Mouse (Mus musculus): ENCODE data around the gene Hmcn1.

Hmcn1 gene

DNA sequence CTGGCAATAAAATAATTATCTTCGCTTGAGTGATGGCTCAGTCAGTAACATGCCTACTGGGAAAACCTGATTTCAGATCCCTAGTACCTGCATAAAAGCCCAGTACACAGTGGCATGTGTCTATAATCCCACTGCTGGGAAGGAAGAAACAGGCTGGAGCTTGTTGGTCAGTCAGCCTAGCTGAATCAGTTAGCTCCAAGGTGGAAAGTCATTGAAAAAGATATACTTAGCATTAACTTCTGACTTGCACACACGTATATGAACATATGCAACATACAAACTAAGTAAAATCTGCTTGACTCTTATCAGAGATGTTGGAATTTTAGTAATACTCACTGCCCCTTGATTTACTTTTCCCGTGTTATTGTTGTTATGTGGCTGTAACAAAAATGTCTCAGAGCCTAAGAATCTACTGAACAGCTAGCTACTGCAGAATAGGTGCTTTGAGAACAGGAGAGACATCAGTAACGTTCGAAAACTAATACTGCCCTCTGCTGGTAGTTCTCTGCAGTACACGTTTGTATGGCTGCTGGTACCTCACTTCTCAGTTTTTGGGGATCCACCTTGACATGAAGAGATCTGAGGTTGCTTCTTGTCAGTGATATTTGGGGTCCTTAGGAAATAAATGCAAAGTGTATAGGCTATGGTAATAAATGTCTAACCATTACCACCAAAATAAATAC, 16.0 kb upstream of the Hmcn1 start:
- no peak for TF ChIP-seq GATA4 (IDR thresholded peaks at IDR 0.05; ENCODE audit: insufficient replicate concordance, low read length)

- no peak for TF ChIP-seq GATA4 (IDR thresholded peaks at IDR 0.05; ENCODE audit: insufficient replicate concordance, low read length)
Measured at GRCm38 (mm10) chr1:151007747-151008146, 14.5 kb upstream of the Hmcn1 start.

DNA sequence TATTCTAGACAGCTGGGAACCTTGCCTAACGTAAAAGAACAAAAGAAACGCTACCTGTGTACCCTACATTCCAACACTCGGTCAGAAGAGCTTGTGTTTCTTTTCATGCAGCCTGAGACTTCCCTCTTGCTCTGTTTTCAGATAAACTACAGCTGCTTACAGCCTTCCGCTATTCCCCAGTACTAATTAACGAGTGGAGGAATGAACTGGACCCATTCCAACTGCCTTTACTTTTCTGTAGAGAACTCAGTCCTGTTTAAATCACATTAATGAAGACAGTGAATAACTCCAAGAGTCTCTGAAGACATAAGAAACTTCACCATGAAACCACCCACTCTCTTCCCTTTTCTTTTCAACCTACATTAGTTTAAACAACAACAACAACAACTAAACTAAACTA, 10.8 kb upstream of the Hmcn1 start:
- no peak for TF ChIP-seq GATA4 (IDR thresholded peaks at IDR 0.05; ENCODE audit: insufficient replicate concordance, low read length)

DNA sequence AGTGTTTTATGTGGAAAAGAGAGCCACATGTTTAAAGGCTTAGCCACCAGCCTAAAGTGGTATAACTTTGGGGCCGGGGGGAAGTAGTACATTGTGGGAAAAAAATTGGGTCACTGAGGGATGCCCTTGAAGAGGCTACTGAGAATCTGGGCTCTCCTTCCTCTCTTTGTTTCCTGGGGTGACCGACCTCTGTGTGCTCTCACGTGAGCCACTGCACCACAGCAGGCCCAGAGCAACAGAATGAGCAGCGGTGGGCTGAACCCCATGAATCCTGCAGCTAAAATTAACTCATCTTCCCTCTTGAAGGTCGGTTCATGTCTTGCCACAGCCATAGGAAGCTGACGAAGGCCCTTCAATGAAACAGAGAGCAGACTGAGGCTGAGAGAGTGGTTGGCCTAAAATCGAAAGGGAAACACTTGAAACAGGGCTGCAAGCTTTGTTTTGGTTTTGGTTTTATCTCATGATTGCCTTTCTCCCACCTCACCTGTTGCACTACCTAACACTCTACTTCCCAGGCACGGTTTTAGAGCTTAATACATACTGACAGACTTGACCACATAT, 8.7 kb upstream of the Hmcn1 start:
- no peak for TF ChIP-seq GATA4 (IDR thresholded peaks at IDR 0.05; ENCODE audit: insufficient replicate concordance, low read length)

- no peak for TF ChIP-seq GATA4 (IDR thresholded peaks at IDR 0.05; ENCODE audit: insufficient replicate concordance, low read length)
Measured at GRCm38 (mm10) chr1:151000714-151001113, 7.5 kb upstream of the Hmcn1 start.

GRCm38 (mm10) chr1:150994612-150995011, 1.4 kb upstream of the Hmcn1 start:
- TF ChIP-seq GATA4 (IDR thresholded peaks at IDR 0.05; ENCODE audit: insufficient replicate concordance, low read length), result no peak

- no peak for TF ChIP-seq GATA4 (IDR thresholded peaks at IDR 0.05; ENCODE audit: insufficient replicate concordance, low read length)
Measured at GRCm38 (mm10) chr1:150992711-150993161, 499 bp downstream of the Hmcn1 start.

DNA sequence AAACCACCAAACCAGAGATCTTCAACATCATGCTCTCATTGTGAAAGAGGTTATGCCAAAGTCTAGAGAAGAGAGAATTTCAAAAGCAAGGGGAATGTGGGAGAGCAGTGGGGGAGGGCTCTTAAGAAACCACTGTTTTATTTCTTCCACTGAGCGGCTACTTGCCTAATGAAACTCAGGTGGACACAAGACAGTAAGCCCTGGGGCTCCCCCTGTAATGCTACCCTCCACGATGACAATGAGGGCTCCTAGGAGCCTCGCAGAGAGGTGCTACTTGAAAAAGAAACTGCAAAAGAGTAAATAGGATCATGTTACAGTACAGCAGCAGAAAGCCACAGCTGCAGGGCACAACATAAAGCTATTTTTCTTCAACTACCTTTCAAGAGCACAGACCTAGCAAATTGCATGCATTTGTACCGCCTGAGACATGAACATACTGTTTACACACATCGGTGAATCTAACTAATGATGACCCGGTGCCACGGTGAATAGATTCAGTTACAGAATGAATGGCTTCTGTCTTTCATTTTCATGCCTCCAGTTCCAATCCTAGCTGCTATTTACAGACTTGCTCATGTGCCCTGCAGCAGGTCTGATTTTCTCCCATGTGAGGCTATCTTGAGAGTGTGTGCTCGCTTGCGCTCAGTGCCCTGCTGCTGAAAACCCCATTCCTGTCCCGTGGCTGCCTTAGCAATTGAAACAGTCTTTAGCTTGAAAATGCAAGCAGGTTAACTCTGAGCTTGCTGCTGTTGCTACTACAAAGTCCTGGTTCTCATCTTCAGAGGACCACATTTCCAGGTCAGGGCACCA, 1.3 kb downstream of the Hmcn1 start:
- TF ChIP-seq GATA4 (IDR thresholded peaks at IDR 0.05; ENCODE audit: insufficient replicate concordance, low read length), result no peak

- TF ChIP-seq GATA4 (IDR thresholded peaks at IDR 0.05; ENCODE audit: insufficient replicate concordance, low read length), result no peak
Measured at GRCm38 (mm10) chr1:150984888-150985287, 8.3 kb downstream of the Hmcn1 start.

GRCm38 (mm10) chr1:150984092-150984503, 9.1 kb downstream of the Hmcn1 start:
- no peak for TF ChIP-seq GATA4 (IDR thresholded peaks at IDR 0.05; ENCODE audit: insufficient replicate concordance, low read length)

- TF ChIP-seq GATA4 (IDR thresholded peaks at IDR 0.05; ENCODE audit: insufficient replicate concordance, low read length), result no peak
Measured at GRCm38 (mm10) chr1:150978651-150979050, 14.6 kb downstream of the Hmcn1 start.

DNA sequence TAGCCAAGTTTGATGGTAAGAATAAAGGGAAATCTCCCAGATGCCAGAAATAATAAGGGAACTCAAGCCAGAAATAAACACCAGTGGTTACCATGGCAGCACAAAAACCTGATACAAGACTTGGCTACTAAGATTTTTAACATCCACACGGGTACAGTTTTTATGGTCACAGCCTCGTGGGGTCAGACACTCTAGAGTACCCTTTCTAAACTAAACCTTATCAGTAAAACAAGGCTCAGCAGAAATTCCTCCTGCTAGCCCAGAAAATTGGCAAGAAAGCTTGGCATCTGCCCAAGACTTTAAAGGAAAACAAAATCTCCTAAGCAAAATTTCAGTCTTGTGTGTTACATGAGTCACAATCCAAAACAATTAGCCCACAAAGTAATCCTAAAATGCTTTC, 17.0 kb downstream of the Hmcn1 start:
- TF ChIP-seq GATA4 (IDR thresholded peaks at IDR 0.05; ENCODE audit: insufficient replicate concordance, low read length), result peak; percentile 68

GRCm38 (mm10) chr1:150959486-150960074, 33.7 kb downstream of the Hmcn1 start:
- no peak for TF ChIP-seq GATA4 (IDR thresholded peaks at IDR 0.05; ENCODE audit: insufficient replicate concordance, low read length)

DNA sequence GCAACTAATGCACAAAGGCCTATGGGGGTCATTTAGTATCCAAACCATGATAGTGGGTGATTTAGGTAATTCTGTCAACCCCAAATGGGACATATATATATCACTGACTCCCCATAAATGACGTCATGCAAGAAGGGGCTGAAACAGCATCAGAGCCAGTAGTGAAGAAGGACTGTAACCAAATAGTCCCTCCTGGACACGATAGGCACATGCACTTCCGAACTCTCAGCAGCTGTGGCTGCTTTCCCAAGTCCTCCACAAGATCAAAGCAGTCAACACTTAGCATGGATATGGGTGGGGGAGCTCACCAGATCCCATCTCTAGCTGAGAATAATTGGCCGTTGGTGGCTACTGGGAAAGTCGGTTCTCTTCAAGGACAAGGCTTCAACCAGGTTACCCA, 42.2 kb downstream of the Hmcn1 start:
- no peak for TF ChIP-seq GATA4 (IDR thresholded peaks at IDR 0.05; ENCODE audit: insufficient replicate concordance, low read length)

GRCm38 (mm10) chr1:150950046-150950445, 43.2 kb downstream of the Hmcn1 start:
- no peak for TF ChIP-seq GATA4 (IDR thresholded peaks at IDR 0.05; ENCODE audit: insufficient replicate concordance, low read length)

GRCm38 (mm10) chr1:150948911-150949310, 44.3 kb downstream of the Hmcn1 start:
- no peak for TF ChIP-seq GATA4 (IDR thresholded peaks at IDR 0.05; ENCODE audit: insufficient replicate concordance, low read length)

Data from liver, adult (tissue).